Mouse (Mus musculus) forebrain, embryonic 14.5 days (tissue): ENCODE measurements around the gene Dnah7a. TPM values are rescaled to one million over a fixed set of nuclear protein-coding genes. Genes with fewer than 3 reads are reported as not detected.
"Not testable (repeated sequence)": the region's sequence is repeated elsewhere in the genome, so short reads cannot be mapped to it uniquely, and the experiment has no call there.

ENCODE experiments used
- ATAC-seq: fragments of 200-750 bp; cut with Nextera tagmentation; 2 replicates; pipeline ENCODE4 v1.8.0; 2017; ENCODE audit warnings: mild to moderate bottlenecking, moderate library complexity
- DNase-seq: peaks from one replicate; pipeline ENCODE4 v3.0.0-alpha.2; 2015; ENCODE audit warnings: low spot score
- H3K27ac ChIP-seq: fragments of 300-500 bp; sonication (generic); 2 replicates; pipeline ENCODE4 v1.5.1; 2014; ENCODE audit warnings: low read depth, mild to moderate bottlenecking, control low read depth, low read length, moderate library complexity
- H3K27me3 ChIP-seq: fragments of 300-500 bp; sonication (generic); replicated peaks from 2 replicates; pipeline ENCODE4 v1.6.1; 2014; ENCODE audit warnings: low read length, control low read depth, mixed read lengths; ENCODE audit not compliant: control insufficient read depth, insufficient read depth
- H3K36me3 ChIP-seq: fragments of 300-500 bp; sonication (generic); 2 replicates; pipeline ENCODE4 v1.6.1; 2014; ENCODE audit warnings: low read length, control low read depth; ENCODE audit not compliant: control insufficient read depth, insufficient read depth
- H3K4me1 ChIP-seq: fragments of 300-500 bp; sonication (generic); 2 replicates; pipeline ENCODE4 v1.6.1; 2014; ENCODE audit warnings: antibody characterized with exemption, low read length, control low read depth; ENCODE audit not compliant: control insufficient read depth, insufficient read depth
- H3K4me2 ChIP-seq: fragments of 300-500 bp; sonication (generic); 2 replicates; pipeline ENCODE4 v1.6.1; 2014; ENCODE audit warnings: mild to moderate bottlenecking, control low read depth, low read length
- H3K4me3 ChIP-seq: fragments of 300-500 bp; sonication (generic); 2 replicates; pipeline ENCODE4 v1.5.1; 2014; ENCODE audit warnings: low read depth, low read length, control low read depth
- H3K9ac ChIP-seq: fragments of 300-500 bp; sonication (generic); 2 replicates; pipeline ENCODE4 v1.6.1; 2014; ENCODE audit warnings: mild to moderate bottlenecking, low read length, control low read depth, moderate library complexity
- H3K9me3 ChIP-seq: fragments of 300-500 bp; sonication (generic); replicated peaks from 2 replicates; pipeline ENCODE4 v1.6.1; 2016; ENCODE audit warnings: low read length, control low read depth, mixed read lengths; ENCODE audit not compliant: control insufficient read depth
- WGBS: fragments of 180-500 bp; shearing (Covaris S2); extraction: QIAGEN DNeasy Blood & Tissue Kit; methylation state at CpG from one replicate; pipeline ENCODE4 v1.1.7; 2014; 5-methylcytosine and 5-hydroxymethylcytosine counted together
- polyA plus RNA-seq: library from polyadenylated mRNA; unstranded; fragments of >200 nt; fragmentation: Nextera tagmentation; extraction: Ambion mirVana; gene quantifications from 2 replicates; pipeline ENCODE4 v1.2.1, GENCODE M21; 2014

The Dnah7a gene
- polyA plus RNA-seq, 1 experiment from 2014 or later: 8.7 TPM

GRCm38 (mm10) chr1:53472084-53472483, 234.5 kb downstream of the Dnah7a start:
- not testable (repeated sequence) for H3K4me2 ChIP-seq, H3K9ac ChIP-seq, DNase-seq, H3K27me3 ChIP-seq, H3K9me3 ChIP-seq, ATAC-seq, H3K4me1 ChIP-seq, H3K4me3 ChIP-seq, H3K27ac ChIP-seq, H3K36me3 ChIP-seq
- 64% methylated on average over 1 of the region's 1 CpGs for WGBS

GRCm38 (mm10) chr1:53467325-53467670, 239.3 kb downstream of the Dnah7a start:
- Histone ChIP-seq H3K4me1 (no peaks in the 10 kb centered on the region), H3K9ac (no peak overlapping the region), H3K4me2 (no peak overlapping the region), H3K4me3 (no peak overlapping the region), H3K27me3 (no peaks in the 10 kb centered on the region), H3K27ac (no peak overlapping the region), H3K9me3 (no peaks in the 10 kb centered on the region), H3K36me3 (no peaks in the 10 kb centered on the region)
- no peak for DNase-seq
- WGBS: 75% methylated on average over 2 of the region's 2 CpGs
- ATAC-seq: no peak

GRCm38 (mm10) chr1:53466524-53467324, 239.9 kb downstream of the Dnah7a start:
- not testable (repeated sequence) for H3K27ac ChIP-seq, H3K9ac ChIP-seq, H3K36me3 ChIP-seq, H3K4me3 ChIP-seq, DNase-seq, H3K9me3 ChIP-seq, H3K4me1 ChIP-seq, H3K27me3 ChIP-seq, ATAC-seq, H3K4me2 ChIP-seq
- WGBS: 59% methylated on average over 4 of the region's 4 CpGs

GRCm38 (mm10) chr1:53439173-53439572, 267.4 kb downstream of the Dnah7a start:
- 87% methylated on average over 3 of the region's 3 CpGs for WGBS

GRCm38 (mm10) chr1:53432433-53432832, 274.2 kb downstream of the Dnah7a start:
- DNase-seq, H3K27ac ChIP-seq, ATAC-seq, H3K9me3 ChIP-seq, H3K4me2 ChIP-seq, H3K4me3 ChIP-seq, H3K27me3 ChIP-seq, H3K36me3 ChIP-seq, H3K9ac ChIP-seq, H3K4me1 ChIP-seq: not testable (repeated sequence)
- WGBS: 90% methylated on average over 2 of the region's 2 CpGs

More at GRCm38 (mm10) chr1:53439173-53439572, 267.4 kb downstream of the Dnah7a start:
- H3K4me2 ChIP-seq, H3K4me1 ChIP-seq, DNase-seq, H3K4me3 ChIP-seq, H3K9me3 ChIP-seq, H3K36me3 ChIP-seq, H3K9ac ChIP-seq, H3K27ac ChIP-seq, ATAC-seq, H3K27me3 ChIP-seq: not testable (repeated sequence)

- DNase-seq: no peak
- Histone ChIP-seq H3K36me3 (no peaks in the 10 kb centered on the region), H3K27me3 (no peaks in the 10 kb centered on the region), H3K4me3 (no peak overlapping the region), H3K27ac (no peak overlapping the region), H3K4me2 (no peak overlapping the region), H3K9me3 (no peaks in the 10 kb centered on the region), H3K9ac (no peak overlapping the region), H3K4me1 (no peaks in the 10 kb centered on the region)
- ATAC-seq: no peak
- 85% methylated on average over 3 of the region's 3 CpGs for WGBS
Observed at GRCm38 (mm10) chr1:53405803-53406325, 300.7 kb downstream of the Dnah7a start.

- H3K36me3 ChIP-seq, H3K27ac ChIP-seq, H3K27me3 ChIP-seq, H3K9ac ChIP-seq, ATAC-seq, DNase-seq, H3K4me1 ChIP-seq, H3K4me3 ChIP-seq, H3K9me3 ChIP-seq: not testable (repeated sequence)
- WGBS: 32% methylated on average over 21 of the region's 21 CpGs
- 0 out of 2 replicates have a peak overlapping the region, but pooled peaks have one; percentile 12 for H3K4me2 ChIP-seq
Observed at GRCm38 (mm10) chr1:53393936-53394760, 312.4 kb downstream of the Dnah7a start.

GRCm38 (mm10) chr1:53388762-53389161, 317.8 kb downstream of the Dnah7a start:
- ATAC-seq (no peak), DNase-seq (no peak)
- no peaks in the 10 kb centered on the region for H3K36me3 ChIP-seq
- H3K4me1 ChIP-seq: no peaks in the 10 kb centered on the region
- no peak overlapping the region for H3K4me3 ChIP-seq
- H3K27me3 ChIP-seq: no peaks in the 10 kb centered on the region
- WGBS: 82% methylated on average over 13 of the region's 14 CpGs
- no peak overlapping the region for H3K27ac ChIP-seq
- no peak overlapping the region for H3K4me2 ChIP-seq
- no peak overlapping the region for H3K9ac ChIP-seq
- H3K9me3 ChIP-seq: no peaks in the 10 kb centered on the region
